Mouse (Mus musculus): Measurements from ENCODE around the gene Chrnb1.

DNA sequence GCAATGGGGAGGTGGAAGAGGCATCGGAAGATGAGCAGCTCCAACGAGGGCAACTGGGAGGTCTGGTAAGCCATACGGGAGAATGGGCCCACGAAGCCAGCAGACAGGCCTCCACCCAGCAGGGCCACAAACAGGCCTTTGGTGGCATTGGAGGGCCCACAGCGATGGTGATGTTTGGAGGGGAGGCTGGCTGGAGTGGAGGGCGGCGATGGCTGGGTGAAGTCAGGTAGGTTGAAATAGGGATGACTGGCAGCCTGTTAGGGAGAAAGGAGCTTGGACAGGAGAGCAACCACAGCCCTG lies 34.9 kb downstream of the Chrnb1 start:
- TF ChIP-seq POLR2A (IDR thresholded peaks at IDR 0.05; ENCODE audit: insufficient read depth, low read depth, low read length) (no peak), EP300 (IDR thresholded peaks at IDR 0.05; ENCODE audit: insufficient read depth, low read depth, low read length) (no peak)
